Mouse (Mus musculus) liver, embryonic 16.5 days (tissue): ENCODE data around the gene Lsm2. TPM values are rescaled to one million over a fixed set of nuclear protein-coding genes. Genes with fewer than 3 reads are reported as not detected.

ENCODE experiments used
- ATAC-seq: fragments of 200-750 bp; cut with Nextera tagmentation; 2 replicates; pipeline ENCODE4 v1.8.0; 2017; ENCODE audit warnings: low read depth, mild to moderate bottlenecking, moderate number of reproducible peaks, moderate library complexity
- H3K27ac ChIP-seq: fragments of 300-500 bp; sonication (generic); 2 replicates; pipeline ENCODE4 v1.5.1; 2014; ENCODE audit warnings: mild to moderate bottlenecking, low read length
- H3K27me3 ChIP-seq: fragments of 300-500 bp; sonication (generic); 2 replicates; pipeline ENCODE4 v1.6.1; 2014; ENCODE audit warnings: low read depth, low read length, mixed read lengths; ENCODE audit not compliant: control insufficient read depth, insufficient read depth
- H3K36me3 ChIP-seq: fragments of 300-500 bp; sonication (generic); 2 replicates; pipeline ENCODE4 v1.6.1; 2014; ENCODE audit warnings: mild to moderate bottlenecking; ENCODE audit not compliant: control insufficient read depth, insufficient read depth
- H3K4me1 ChIP-seq: fragments of 300-500 bp; sonication (generic); 2 replicates; pipeline ENCODE4 v1.6.1; 2014; ENCODE audit warnings: low read depth, low read length, mixed read lengths; ENCODE audit not compliant: control insufficient read depth
- H3K4me2 ChIP-seq: fragments of 300-500 bp; sonication (generic); 2 replicates; pipeline ENCODE4 v1.6.1; 2014; ENCODE audit warnings: low read depth, low read length, mixed read lengths
- H3K4me3 ChIP-seq: fragments of 300-500 bp; sonication (generic); 2 replicates; pipeline ENCODE4 v1.5.1; 2014; ENCODE audit warnings: low read depth, mild to moderate bottlenecking, low read length
- H3K9ac ChIP-seq: fragments of 300-500 bp; sonication (generic); 2 replicates; pipeline ENCODE4 v1.6.1; 2014; ENCODE audit warnings: low read depth, low read length
- H3K9me3 ChIP-seq: fragments of 300-500 bp; sonication (generic); replicated peaks from 2 replicates; pipeline ENCODE4 v1.6.1; 2016; ENCODE audit warnings: low read length; ENCODE audit not compliant: control insufficient read depth
- WGBS: fragments of 180-500 bp; shearing (Covaris S2); extraction: QIAGEN DNeasy Blood & Tissue Kit; methylation state at CpG from one replicate; pipeline ENCODE4 v1.1.7; 2014; ENCODE audit not compliant: insufficient replicate concordance; 5-methylcytosine and 5-hydroxymethylcytosine counted together
- polyA plus RNA-seq: library from polyadenylated mRNA; unstranded; fragments of >200 nt; fragmentation: Nextera tagmentation; extraction: Ambion mirVana; gene quantifications from 2 replicates; pipeline ENCODE4 v1.2.1, GENCODE M21; 2015

The Lsm2 gene
- 97.6 and 103 TPM in 2 replicates for polyA plus RNA-seq

DNA sequence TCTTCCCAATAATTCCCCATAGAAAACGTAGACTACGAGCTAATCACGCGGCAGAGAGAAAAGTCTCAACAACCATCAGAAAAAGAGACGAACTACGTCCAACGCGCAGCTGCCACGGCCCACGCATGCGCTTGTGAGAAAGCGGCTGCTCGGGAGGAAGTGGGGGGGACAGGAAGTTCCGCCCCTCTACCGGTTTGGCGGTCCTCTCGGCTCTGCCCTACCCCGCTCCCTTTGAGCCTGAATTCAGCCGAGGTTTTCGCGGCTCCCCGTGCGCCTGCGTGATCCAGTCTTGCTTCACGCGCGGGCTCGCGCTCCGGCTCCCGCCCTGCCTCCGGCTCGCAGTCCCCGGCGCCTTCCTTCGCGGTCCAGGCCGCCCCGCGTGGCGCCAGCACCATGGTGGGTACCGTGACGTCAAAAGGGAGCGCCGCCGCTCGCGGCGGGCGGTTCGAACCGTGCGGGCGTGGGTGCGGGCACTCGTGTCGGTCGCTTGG, at the start of gene Lsm2:
Gene Lsm2, plus strand, starts transcription at position 173 of the 491 bp plus-strand sequence.
- H3K4me1 ChIP-seq = peaks cover 27% of the 10 kb centered on the region
- under 1% methylated on average over 58 of the region's 58 CpGs for WGBS

DNA sequence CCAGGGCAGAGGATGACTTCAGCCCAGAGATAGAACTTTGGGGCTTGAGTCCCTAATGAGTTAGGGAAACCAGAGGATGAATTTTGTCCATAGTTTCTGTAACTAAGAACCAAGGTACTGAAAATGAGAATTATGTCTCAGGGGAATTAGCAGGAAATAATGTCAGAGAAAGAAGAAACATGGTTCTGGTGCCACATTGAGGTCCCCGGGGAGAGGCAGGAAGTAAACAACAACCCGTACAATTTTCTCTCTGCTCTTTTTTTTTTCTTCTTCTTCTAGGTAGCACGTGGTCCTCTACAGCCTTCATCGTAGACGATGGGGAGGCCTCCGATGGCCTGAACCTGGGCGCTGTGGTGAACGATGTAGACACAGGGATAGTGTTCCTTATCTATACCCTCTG, 49.4 kb upstream of the Lsm2 start:
- 62% methylated on average over 8 of the region's 8 CpGs for WGBS
- ATAC-seq = no peak
- peak overlapping the region; percentile 74 for H3K4me3 ChIP-seq
- H3K27me3 ChIP-seq = no peaks in the 10 kb centered on the region
- H3K27ac ChIP-seq = no peak overlapping the region
- no peak overlapping the region for H3K9ac ChIP-seq
- no peaks in the 10 kb centered on the region for H3K9me3 ChIP-seq
- no peaks in the 10 kb centered on the region for H3K36me3 ChIP-seq
- H3K4me2 ChIP-seq = peak overlapping the region; percentile 91
- H3K4me1 ChIP-seq = peaks cover 13% of the 10 kb centered on the region

More for the DNA sequence above, at the start of gene Lsm2:
- Histone ChIP-seq H3K27me3 (no peaks in the 10 kb centered on the region), H3K4me2 (peak within 1 kb of the TSS; percentile 86), H3K36me3 (peaks cover 17% of the 10 kb centered on the region), H3K27ac (peak within 1 kb of the TSS; percentile 96), H3K9ac (peak within 1 kb of the TSS; percentile 89), H3K9me3 (no peaks in the 10 kb centered on the region), H3K4me3 (peak within 1 kb of the TSS; percentile 91)
- peak; percentile 93 for ATAC-seq

- no peaks in the 10 kb centered on the region for H3K9me3 ChIP-seq
- 70% methylated on average over 24 of the region's 24 CpGs for WGBS
- no peak for ATAC-seq
- H3K9ac ChIP-seq = no peak overlapping the region
- no peaks in the 10 kb centered on the region for H3K36me3 ChIP-seq
- H3K27me3 ChIP-seq = no peaks in the 10 kb centered on the region
- H3K4me3 ChIP-seq = no peak overlapping the region
- peaks cover 13% of the 10 kb centered on the region for H3K4me1 ChIP-seq
- no peak overlapping the region; the same call in 1 of the 2 replicates for H3K27ac ChIP-seq
- H3K4me2 ChIP-seq = peak overlapping the region; percentile 37
These were observed 47.6 kb upstream of the Lsm2 start for GRCm38 (mm10) chr17:34934031-34934430.

DNA sequence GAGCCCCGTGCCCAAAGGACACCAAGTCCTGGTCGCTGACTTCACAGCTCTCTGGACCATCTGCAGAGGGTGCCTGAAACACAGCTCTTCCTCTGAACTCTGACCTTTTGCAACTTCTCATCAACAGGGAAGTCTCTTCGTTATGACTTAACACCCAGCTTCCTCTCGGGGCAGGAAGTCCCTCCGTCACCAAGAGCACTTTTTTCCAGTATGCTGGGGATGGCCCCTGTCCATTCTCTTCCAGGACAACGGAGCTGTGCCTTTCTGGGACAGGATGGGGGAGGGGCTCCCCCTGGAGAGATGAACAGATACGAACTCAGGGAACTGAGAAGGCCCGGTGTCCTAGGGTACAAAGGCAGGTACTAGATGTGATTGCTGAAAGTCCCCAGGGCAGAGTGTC, 46.8 kb upstream of the Lsm2 start:
- Histone ChIP-seq H3K4me2 (no peak overlapping the region; the same call in 1 of the 2 replicates), H3K9me3 (no peaks in the 10 kb centered on the region), H3K9ac (no peak overlapping the region), H3K36me3 (no peaks in the 10 kb centered on the region), H3K27me3 (no peaks in the 10 kb centered on the region), H3K27ac (peak overlapping the region; percentile 21; the same call in 1 of the 2 replicates), H3K4me1 (peaks cover 13% of the 10 kb centered on the region), H3K4me3 (no peak overlapping the region)
- ATAC-seq = no peak
- WGBS = 40% methylated on average over 8 of the region's 8 CpGs

- no peak overlapping the region for H3K9ac ChIP-seq
- H3K27me3 ChIP-seq = no peaks in the 10 kb centered on the region
- no peak overlapping the region for H3K27ac ChIP-seq
- no peaks in the 10 kb centered on the region for H3K36me3 ChIP-seq
- H3K4me1 ChIP-seq = peaks cover 6% of the 10 kb centered on the region
- ATAC-seq = peak; percentile 31; the same call in 1 of the 2 replicates
- WGBS = 57% methylated on average over 6 of the region's 6 CpGs
- H3K4me2 ChIP-seq = no peak overlapping the region
- H3K4me3 ChIP-seq = no peak overlapping the region
- H3K9me3 ChIP-seq = no peaks in the 10 kb centered on the region
These were observed 43.6 kb upstream of the Lsm2 start for GRCm38 (mm10) chr17:34937960-34938505.

DNA sequence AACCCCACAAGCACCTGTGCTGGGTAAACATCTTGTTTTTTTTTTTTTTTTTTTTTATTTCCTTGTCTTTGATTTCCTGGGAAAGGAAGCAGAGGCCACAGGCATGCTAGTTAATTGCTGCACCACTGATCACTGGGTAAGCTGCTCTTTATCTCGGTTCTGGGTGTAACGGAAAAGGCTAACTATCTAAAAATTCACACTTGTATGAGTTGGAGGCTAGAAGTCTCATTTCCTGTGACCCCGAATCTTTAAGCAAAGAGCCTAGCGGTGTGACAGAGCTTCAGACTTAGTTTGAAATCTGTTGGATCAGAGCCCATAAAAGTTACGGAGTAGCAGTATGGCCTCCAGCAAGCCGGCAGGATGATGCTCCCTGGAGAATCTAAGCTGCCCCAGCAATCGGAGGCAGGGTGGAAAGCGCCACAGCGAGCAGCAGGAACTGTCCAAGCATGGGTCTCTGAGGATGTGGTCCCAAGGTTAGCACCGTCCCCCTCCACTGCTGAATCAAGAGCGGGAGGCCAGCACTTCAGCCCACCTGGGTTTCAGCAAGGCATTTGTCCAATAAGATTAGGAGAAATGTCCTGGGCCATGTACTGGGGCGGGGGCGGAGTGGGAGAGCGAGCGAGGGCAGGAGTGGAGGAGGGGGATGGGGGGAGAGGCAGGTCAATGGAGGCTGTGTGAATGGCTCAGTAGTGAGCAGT, 40.2 kb upstream of the Lsm2 start:
- peak overlapping the region; percentile 52 for H3K9ac ChIP-seq
- H3K4me3 ChIP-seq = peak overlapping the region; percentile 42
- H3K36me3 ChIP-seq = no peaks in the 10 kb centered on the region
- ATAC-seq = no peak
- WGBS = 13% methylated on average over 15 of the region's 15 CpGs
- no peaks in the 10 kb centered on the region for H3K9me3 ChIP-seq
- H3K27ac ChIP-seq = 0 out of 2 replicates have a peak overlapping the region, but pooled peaks have one; percentile 33
- peak overlapping the region; percentile 56 for H3K4me2 ChIP-seq
- H3K4me1 ChIP-seq = peaks cover 6% of the 10 kb centered on the region
- H3K27me3 ChIP-seq = no peaks in the 10 kb centered on the region

DNA sequence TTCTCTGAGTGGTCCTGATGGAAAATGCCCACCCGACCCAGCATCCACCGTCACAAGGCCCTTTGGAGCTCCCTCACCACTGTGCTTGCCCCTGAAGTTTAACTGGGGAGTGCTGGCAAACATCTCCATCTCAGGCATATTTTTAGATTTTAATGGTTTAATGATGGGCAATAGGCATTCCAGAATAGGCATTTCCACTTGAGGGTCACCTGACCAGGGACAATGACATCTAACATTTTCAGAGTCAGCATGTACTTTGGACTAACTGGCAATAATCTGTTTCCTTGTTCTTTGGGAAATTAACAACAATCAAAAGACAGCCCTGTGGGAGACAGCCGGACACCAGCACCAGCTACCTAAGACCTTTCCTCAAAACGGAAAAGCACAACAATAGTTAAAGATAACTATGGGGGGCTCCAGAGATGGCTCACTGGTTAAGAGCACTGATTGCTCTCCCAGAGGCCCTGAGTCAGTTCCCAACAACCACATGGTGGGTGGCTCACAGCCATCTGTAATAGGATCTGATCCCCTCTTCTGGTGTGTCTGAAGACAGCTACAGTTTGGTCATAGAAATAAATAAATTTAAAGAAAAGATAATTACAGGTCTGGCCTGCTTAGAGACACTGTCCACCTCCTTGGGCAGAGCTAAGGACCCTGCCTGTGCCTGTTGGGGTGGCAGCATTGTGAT, 38.4 kb upstream of the Lsm2 start:
- no peaks in the 10 kb centered on the region for H3K9me3 ChIP-seq
- H3K27ac ChIP-seq = no peak overlapping the region
- H3K36me3 ChIP-seq = no peaks in the 10 kb centered on the region
- no peaks in the 10 kb centered on the region for H3K27me3 ChIP-seq
- no peak overlapping the region for H3K9ac ChIP-seq
- WGBS = 77% methylated on average over 4 of the region's 4 CpGs
- no peak overlapping the region for H3K4me2 ChIP-seq
- no peak overlapping the region for H3K4me3 ChIP-seq
- no peak for ATAC-seq
- H3K4me1 ChIP-seq = peaks cover 6% of the 10 kb centered on the region

DNA sequence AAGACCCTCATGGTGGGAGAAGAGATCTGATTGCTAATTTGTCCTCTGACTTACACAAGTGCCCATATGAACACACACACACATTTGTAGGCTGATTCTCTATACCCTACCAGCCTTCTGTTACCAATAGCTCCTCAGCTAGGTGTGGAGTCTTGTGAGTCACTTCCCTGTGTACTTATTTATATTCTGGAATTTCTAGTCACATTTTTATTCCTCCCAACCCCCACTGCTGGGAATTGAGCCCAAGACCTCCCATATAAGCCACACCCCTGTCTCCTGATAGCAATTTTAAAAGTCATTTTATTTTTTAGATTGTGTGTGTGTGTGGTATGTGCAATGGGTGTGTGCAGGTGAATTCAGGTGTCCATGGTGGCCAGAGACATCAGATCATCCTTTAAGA, 37.3 kb upstream of the Lsm2 start:
- Histone ChIP-seq H3K4me2 (no peak overlapping the region), H3K36me3 (no peaks in the 10 kb centered on the region), H3K27me3 (no peaks in the 10 kb centered on the region), H3K9me3 (no peaks in the 10 kb centered on the region), H3K4me3 (no peak overlapping the region), H3K9ac (no peak overlapping the region), H3K27ac (no peak overlapping the region), H3K4me1 (peaks cover 8% of the 10 kb centered on the region)
- ATAC-seq = no peak
